Mouse (Mus musculus) cortical plate, adult 2 months (tissue): ENCODE data around the gene Gmcl1.

Experiments used
- CTCF ChIP-seq: fragments of 200-500 bp; IDR thresholded peaks from 2 replicates; pipeline ENCODE4 v1.5.1; 2011; ENCODE audit warnings: mild to moderate bottlenecking, control low read depth, low read length; ENCODE audit not compliant: insufficient read depth; ENCODE audit errors: extremely low read depth
- POLR2A ChIP-seq: fragments of 200-500 bp; IDR thresholded peaks from 2 replicates; pipeline ENCODE4 v1.6.1; 2011; ENCODE audit warnings: mild to moderate bottlenecking, low read length, control low read depth; ENCODE audit not compliant: insufficient read depth; ENCODE audit errors: extremely low read depth

DNA sequence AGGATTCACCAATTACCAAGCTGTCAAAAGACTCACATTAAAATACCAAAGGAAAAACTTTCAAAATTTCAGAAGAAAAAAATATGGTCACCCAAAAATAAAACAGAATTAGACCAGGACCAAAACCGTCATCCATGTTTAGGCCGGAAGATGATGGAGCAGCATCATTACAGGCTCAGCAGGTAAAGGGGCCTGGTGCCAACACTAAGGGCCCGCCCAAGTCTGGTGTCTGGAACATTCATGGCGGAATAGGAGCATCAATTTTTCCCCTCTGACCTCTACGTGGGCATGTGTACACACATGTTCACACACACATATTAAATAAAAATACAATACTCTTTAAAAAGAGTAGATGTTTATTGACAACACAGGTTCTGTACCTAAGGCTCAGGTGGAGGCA lies 4.5 kb downstream of the Gmcl1 start:
- TF ChIP-seq CTCF: no peak
- TF ChIP-seq POLR2A: no peak
